Mouse (Mus musculus) c-Kit-positive CD71-positive TER-119-positive erythroid progenitor cells, embryonic 14.5 days (primary cell): ENCODE measurements at regions not wholly inside any gene's neighbourhood (a gene's known extent, or its start where the extent isn't known, plus 50 kb on each side); places are given as distances from the start of the nearest gene placed in this dataset.

Experiments used
- DNase-seq: peaks from one replicate; pipeline ENCODE4 v3.0.0-alpha.2; 2013; ENCODE audit warnings: low spot score

GRCm38 (mm10) chr19:24622776-24623175 is 51.0 kb upstream of the Tmem252 start:
- no peak for DNase-seq

- DNase-seq, result no peak
Measured at GRCm38 (mm10) chr19:24622309-24622708, 51.5 kb upstream of the Tmem252 start.

- peak; percentile 65 for DNase-seq
Measured at GRCm38 (mm10) chr19:24621610-24622220, 52.1 kb upstream of the Tmem252 start.

DNA sequence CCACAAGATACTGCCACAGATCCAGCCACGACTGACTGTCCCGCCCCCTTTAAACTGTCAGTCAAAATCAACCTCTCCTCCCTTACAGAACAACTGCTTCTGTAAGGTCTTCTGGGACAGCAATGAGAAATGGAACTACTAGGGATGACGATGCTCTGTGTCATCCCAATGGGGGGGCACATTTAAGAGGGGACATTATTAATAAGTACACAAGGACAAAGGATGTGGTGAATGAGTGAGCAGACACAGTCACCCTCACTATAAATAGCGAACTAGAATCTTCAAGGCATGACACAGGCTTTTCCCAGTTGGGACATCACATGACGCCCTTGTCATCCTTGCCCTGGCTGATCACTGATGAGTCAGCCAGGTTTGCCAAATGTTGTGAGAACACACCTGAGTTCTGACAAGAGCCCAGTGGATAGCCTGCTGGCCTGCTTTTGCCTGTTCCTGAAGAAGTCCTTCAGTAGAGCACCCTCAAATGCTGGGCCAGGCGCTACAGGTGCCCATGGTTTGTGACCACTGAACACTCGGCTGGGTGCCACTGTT is 58.0 kb upstream of the Tmem252 start:
- no peak for DNase-seq

DNA sequence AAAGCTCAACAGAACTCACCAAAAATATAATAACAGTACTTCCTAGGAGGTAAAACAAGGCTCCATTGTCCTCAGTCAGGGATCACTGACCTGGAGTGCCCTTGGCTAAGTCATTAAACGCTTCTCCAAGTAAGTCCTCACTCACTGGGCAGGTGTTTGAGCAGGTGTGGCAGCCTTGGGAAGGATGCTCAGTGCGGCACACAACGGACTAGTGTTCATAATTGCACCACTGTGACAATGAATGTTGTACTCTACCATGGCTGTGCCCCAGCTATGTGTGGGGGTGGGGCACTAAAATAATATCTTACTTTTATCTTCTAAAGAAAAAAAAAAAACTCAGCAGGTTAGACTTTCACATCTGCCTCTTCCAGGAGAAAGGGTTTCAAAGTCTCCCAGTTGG is 52.2 kb upstream of the Pip5k1b start:
- no peak for DNase-seq

- peak; percentile 6 for DNase-seq
Measured at GRCm38 (mm10) chr19:24606390-24606976, 50.8 kb upstream of the Pip5k1b start.
